Mouse (Mus musculus) induced T-regulatory cell, adult 2 months (primary cell): Measurements from ENCODE around the gene Rad51b.

Source experiments
- DNase-seq: peaks from one replicate; pipeline ENCODE4 v3.0.0-alpha.2; 2012; ENCODE audit warnings: low read depth

The Rad51b gene

DNA sequence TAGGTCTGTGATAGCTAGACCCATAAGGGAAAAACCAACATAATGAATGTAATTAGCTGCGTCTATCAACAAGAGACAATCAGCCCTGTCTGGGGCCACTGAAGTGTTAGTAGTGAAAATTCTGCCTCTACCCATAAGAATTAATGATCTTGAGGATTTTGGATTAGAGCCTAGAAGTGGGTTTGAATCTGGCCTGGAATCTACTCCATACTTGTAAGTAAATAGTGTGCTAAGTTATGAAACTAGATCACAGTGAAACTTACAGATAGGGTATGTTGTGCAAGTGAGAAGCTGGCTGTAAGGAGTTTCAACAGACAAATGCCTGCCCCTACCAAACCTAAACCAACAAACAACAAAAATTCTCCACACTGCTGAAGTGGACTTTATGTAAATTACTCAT is 83.1 kb downstream of the Rad51b start:
- no peak for DNase-seq

DNA sequence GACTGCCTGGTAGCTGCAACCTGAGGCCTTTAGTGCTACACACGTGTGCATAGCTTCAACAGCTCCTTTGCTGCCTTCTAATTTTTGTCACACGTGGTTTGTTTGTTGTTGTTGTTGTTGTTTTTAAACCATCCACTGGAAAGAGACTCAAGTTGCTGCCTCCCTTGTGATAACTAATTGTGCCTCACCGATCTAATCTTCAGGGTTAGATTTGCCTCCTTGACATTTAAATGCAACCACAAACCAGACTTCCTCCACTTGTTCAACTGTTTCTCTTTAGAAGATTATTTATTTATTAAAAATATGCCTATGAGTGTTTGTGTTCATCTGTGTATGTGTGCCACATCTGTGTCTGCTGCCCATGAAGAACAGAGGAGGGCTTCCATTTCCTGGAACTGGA is 84.4 kb downstream of the Rad51b start:
- peak; percentile 47 for DNase-seq

- DNase-seq: no peak
These were observed 85.3 kb downstream of the Rad51b start for GRCm38 (mm10) chr12:79382416-79382815.

DNA sequence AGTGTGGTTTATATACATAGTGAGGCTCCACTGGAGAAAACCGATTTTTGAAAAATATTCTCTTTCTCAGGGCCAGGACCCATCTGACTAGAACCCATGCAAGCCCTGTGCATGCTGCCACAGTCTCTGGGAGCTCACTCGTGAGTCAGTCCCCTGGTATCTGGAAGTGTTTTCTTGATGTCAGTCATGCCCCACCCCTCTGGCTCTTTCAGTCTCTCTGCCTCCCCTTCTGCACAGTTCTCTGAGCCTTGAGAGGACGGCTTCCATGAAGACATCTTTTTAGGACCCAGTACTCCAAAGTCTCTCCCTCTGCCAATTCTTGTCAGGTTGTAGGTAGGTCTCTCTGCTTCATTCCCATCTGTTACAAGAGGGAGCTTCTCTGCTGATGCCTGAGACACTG is 86.5 kb downstream of the Rad51b start:
- no peak for DNase-seq

DNA sequence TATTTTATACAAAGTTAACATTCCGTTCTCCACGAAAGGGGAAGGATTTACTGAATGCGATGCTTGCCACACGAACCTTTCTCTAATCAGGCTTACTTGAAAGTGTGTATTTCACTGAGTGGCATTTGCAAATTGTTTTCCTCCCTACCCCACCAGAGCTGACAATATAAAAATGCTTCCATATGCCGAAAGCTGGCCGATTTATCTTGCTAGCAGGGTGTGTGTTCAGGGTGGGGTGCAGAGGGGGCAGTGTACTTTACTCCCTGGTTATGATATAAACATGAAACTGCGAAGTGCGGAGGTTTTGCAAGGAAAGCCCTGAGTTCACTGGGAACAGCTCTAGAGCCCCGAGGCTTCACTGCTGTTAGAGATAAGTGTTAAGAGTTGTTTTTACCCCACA is 87.7 kb downstream of the Rad51b start:
- no peak for DNase-seq

DNA sequence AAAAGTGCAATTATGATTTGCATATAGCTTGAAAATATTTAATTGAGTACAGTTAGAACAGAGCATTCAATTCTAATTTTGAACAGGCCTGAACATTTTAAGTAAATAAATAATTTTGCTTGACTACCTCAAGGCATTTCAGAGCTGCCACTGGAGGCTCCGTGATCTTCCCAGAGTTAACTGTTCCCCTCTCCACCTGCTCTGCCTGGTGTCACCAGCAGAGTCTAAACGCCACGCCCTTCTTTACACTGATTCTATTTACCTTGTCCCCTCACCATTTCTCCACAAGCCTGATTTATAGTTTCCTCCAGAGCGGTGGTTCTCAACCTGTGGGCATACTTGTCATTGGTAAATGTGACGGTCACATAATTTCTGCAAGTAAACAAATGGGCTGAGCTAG is 88.1 kb downstream of the Rad51b start:
- no peak for DNase-seq

DNA sequence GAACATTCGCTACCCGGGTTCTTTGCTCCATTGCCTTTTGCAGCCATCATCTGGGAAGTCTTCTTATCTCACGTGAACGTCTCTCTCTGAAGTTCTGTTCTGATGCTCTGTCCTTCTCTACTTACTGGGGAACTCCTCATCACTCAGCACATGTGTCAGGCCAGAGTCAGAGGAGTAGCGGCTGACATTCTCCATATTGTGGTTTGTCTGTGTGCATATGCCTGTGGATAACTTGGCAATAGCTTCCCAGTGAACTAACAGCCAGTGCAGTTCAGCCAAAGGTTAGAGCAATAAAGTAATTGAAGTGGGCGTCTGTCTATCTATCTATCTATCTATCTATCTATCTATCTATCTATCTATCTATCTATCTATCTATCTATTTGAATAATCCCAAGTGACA is 90.8 kb downstream of the Rad51b start:
- no peak for DNase-seq

DNA sequence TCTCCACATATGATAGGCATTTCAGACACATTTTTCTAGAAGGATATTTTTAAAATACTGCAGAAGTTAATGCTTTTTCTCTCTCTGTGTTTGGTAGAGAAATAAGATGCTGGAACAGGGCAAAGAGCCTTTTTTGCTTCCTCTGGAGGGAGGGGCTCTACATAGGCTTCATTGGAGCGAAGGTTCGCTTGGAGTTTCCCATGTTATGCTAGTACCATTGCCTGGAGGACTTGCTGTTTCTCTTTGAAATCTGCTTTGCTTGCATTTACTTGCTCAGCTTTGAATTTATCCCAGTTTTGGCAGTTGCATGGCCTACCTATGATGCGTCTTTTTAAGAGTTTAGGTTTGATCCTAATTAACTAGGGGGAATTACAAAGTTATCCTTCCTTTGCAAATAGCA is 92.2 kb downstream of the Rad51b start:
- DNase-seq: no peak

DNA sequence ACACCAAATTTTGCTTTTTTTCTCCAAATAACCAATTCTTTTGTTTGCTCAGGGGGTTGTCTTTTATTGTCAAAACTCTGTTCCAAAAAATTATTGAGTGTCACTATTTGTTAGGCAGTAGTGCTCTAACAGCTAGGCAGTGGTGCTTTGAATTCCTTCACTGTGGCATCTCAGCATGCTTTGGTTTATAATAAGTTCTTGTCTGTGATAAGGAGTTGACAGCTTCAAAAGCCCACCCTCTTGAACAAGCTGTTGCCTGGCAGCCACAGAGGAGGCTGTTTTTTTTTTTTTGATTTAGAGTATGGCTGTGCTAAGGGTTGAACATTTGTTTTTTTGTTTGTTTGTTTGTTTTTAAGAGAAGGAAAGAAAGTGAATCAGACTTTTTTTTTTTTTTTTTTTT is 92.9 kb downstream of the Rad51b start:
- DNase-seq: no peak

GRCm38 (mm10) chr12:79393636-79394035 is 96.6 kb downstream of the Rad51b start:
- DNase-seq: no peak

- DNase-seq: no peak
These were observed 106.9 kb downstream of the Rad51b start for GRCm38 (mm10) chr12:79403992-79404391.

GRCm38 (mm10) chr12:79404494-79404893 is 107.4 kb downstream of the Rad51b start:
- no peak for DNase-seq

DNA sequence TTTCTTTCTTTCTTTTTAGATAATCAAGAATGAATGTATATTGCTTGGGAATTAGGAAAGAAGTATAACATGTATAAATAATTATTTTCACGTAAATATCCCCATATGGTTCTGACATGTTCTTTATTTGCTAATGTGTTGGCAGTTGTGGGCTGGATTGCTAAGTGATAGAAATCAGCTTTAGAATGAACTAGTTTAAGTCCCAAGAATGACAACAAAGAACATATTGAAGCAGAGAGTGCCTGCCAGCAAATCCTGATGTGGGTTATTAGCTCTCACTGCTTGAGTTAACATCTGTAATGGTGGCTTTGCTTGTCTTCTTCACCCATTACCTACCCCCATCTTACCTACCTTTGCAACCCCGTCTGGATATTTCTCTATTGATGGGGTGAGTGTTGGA is 111.6 kb downstream of the Rad51b start:
- no peak for DNase-seq

DNA sequence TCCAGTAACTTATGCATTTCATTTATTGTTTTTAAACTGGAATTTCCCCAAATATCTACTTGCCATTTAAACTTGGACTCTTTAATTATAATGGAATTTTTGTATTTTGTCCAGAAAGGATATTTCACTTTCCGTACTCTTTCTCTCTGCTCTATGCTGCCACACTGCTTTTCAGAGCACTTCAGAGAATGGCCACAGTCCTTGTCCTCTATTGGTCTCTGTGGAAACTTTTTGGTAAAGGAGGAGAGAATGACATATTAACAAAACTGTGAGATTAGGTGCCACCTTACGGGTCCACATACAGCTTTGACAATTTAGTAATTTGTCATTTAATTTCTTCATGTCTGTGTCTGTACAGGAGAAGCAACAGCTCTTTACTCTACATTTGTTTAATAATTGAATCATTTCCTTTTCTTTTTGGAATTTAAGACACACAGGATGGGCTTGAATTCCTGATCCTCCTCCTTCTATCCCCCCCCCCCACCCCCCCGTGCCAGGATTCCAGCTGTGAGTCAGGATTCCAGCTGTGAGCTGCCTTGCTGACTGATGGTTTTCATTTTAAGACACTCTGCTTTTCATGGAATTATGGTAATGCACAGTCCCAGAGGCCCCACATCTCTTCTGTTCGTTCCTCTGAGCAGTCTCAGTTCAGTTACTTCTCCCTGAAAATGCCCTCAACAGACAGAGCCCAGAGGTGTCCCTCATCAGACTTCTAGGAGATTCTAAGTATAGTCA is 112.2 kb downstream of the Rad51b start:
- DNase-seq: no peak

GRCm38 (mm10) chr12:79412894-79413507 is 115.9 kb downstream of the Rad51b start:
- DNase-seq: no peak

GRCm38 (mm10) chr12:79417360-79417759 is 120.3 kb downstream of the Rad51b start:
- DNase-seq: no peak

GRCm38 (mm10) chr12:79420605-79421004 is 123.5 kb downstream of the Rad51b start:
- no peak for DNase-seq

- DNase-seq: peak; percentile 58
These were observed 132.6 kb downstream of the Rad51b start for GRCm38 (mm10) chr12:79429507-79430291.

- DNase-seq: no peak
These were observed 134.1 kb downstream of the Rad51b start for GRCm38 (mm10) chr12:79431138-79431537.

- DNase-seq: no peak
These were observed 136.8 kb downstream of the Rad51b start for GRCm38 (mm10) chr12:79433724-79434442.

- DNase-seq: no peak
These were observed 138.4 kb downstream of the Rad51b start for GRCm38 (mm10) chr12:79435474-79435873.

- no peak for DNase-seq
These were observed 139.0 kb downstream of the Rad51b start for GRCm38 (mm10) chr12:79436035-79436434.
